Mouse (Mus musculus) intestine, postnatal 0 days (tissue): Measurements from ENCODE around the gene Tjp2. TPM values are rescaled to one million over a fixed set of nuclear protein-coding genes. Genes with fewer than 3 reads are reported as not detected.

ENCODE experiments used
- ATAC-seq: fragments of 200-750 bp; cut with Nextera tagmentation; 2 replicates; pipeline ENCODE4 v1.8.0; 2017; ENCODE audit warnings: mild to moderate bottlenecking, moderate TSS enrichment, moderate library complexity
- H3K27ac ChIP-seq: fragments of 300-500 bp; sonication (generic); 2 replicates; pipeline ENCODE4 v1.5.1; 2014; ENCODE audit warnings: mild to moderate bottlenecking, low read depth, low read length, moderate library complexity
- H3K27me3 ChIP-seq: fragments of 300-500 bp; sonication (generic); replicated peaks from 2 replicates; pipeline ENCODE4 v1.6.1; 2014; ENCODE audit warnings: low read length, mixed read lengths; ENCODE audit not compliant: control insufficient read depth, insufficient read depth
- H3K36me3 ChIP-seq: fragments of 300-500 bp; sonication (generic); 2 replicates; pipeline ENCODE4 v1.6.1; 2014; ENCODE audit warnings: mild to moderate bottlenecking, moderate library complexity; ENCODE audit not compliant: control insufficient read depth, insufficient read depth
- H3K4me1 ChIP-seq: fragments of 300-500 bp; sonication (generic); replicated peaks from 2 replicates; pipeline ENCODE4 v1.6.1; 2014; ENCODE audit warnings: antibody characterized with exemption, low read length, mixed read lengths; ENCODE audit not compliant: control insufficient read depth, insufficient read depth
- H3K4me2 ChIP-seq: fragments of 300-500 bp; sonication (generic); replicated peaks from 2 replicates; pipeline ENCODE4 v1.6.1; 2014; ENCODE audit warnings: low read depth, mild to moderate bottlenecking, moderate library complexity
- H3K4me3 ChIP-seq: fragments of 300-500 bp; sonication (generic); 2 replicates; pipeline ENCODE4 v1.5.1; 2014; ENCODE audit warnings: low read depth, low read length
- H3K9ac ChIP-seq: fragments of 300-500 bp; sonication (generic); 2 replicates; pipeline ENCODE4 v1.6.1; 2014; ENCODE audit warnings: mild to moderate bottlenecking, low read depth, low read length
- H3K9me3 ChIP-seq: fragments of 300-500 bp; sonication (generic); 2 replicates; pipeline ENCODE4 v1.6.1; 2016; ENCODE audit warnings: mixed run types; ENCODE audit not compliant: control insufficient read depth
- CTCF ChIP-seq: sonication (generic); IDR thresholded peaks from 2 replicates; pipeline ENCODE4 v1.5.1; 2016; ENCODE audit warnings: low read depth, mild to moderate bottlenecking, control low read depth, antibody characterized with exemption, moderate library complexity
- WGBS: fragments of 180-500 bp; shearing (Covaris S2); extraction: QIAGEN DNeasy Blood & Tissue Kit; methylation state at CpG from one replicate; pipeline ENCODE4 v1.1.7; 2014; 5-methylcytosine and 5-hydroxymethylcytosine counted together
- polyA plus RNA-seq: library from polyadenylated mRNA; unstranded; fragments of >200 nt; fragmentation: Nextera tagmentation; extraction: Ambion mirVana; gene quantifications from 2 replicates; pipeline ENCODE4 v1.2.1, GENCODE M21; 2015

Tjp2 gene
- polyA plus RNA-seq, 1 experiment from 2014 or later: 26.2 TPM

- Histone ChIP-seq H3K9me3 (no peaks in the 10 kb centered on the region), H3K27me3 (no peaks in the 10 kb centered on the region), H3K9ac (no peak overlapping the region), H3K27ac (no peak overlapping the region), H3K4me1 (no peaks in the 10 kb centered on the region), H3K4me3 (no peak overlapping the region), H3K36me3 (peaks cover 5% of the 10 kb centered on the region), H3K4me2 (no peak overlapping the region)
- WGBS: 44% methylated on average over 8 of the region's 8 CpGs
- no peak for TF ChIP-seq CTCF
- no peak for ATAC-seq
Observed at GRCm38 (mm10) chr19:24180415-24180814, 44.4 kb downstream of the Tjp2 start.

DNA sequence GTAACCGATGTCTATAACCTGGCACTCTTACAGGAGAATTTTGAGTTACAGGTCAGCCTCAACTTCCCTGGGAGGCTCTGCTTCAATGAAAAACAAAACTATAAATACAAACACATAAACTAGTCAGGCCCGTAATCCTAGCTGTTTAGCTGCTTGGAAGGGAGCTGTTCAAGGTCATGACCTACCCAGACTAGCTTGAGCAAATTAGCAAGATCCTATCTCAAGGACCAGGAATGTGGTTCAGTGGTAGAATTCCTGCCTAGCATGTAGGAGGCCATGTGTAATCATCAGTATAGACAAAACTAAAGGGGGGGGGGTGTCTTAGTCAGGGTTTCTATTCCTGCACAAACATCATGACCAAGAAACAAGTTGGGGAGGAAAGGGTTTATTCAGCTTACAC, 46.7 kb downstream of the Tjp2 start:
- no peaks in the 10 kb centered on the region for H3K36me3 ChIP-seq
- H3K4me2 ChIP-seq: no peak overlapping the region
- H3K27me3 ChIP-seq: no peaks in the 10 kb centered on the region
- no peak overlapping the region for H3K27ac ChIP-seq
- H3K9me3 ChIP-seq: no peaks in the 10 kb centered on the region
- no peak for TF ChIP-seq CTCF
- no peaks in the 10 kb centered on the region for H3K4me1 ChIP-seq
- WGBS: 72% methylated on average over 2 of the region's 2 CpGs
- H3K9ac ChIP-seq: no peak overlapping the region
- no peak for ATAC-seq
- no peak overlapping the region for H3K4me3 ChIP-seq

DNA sequence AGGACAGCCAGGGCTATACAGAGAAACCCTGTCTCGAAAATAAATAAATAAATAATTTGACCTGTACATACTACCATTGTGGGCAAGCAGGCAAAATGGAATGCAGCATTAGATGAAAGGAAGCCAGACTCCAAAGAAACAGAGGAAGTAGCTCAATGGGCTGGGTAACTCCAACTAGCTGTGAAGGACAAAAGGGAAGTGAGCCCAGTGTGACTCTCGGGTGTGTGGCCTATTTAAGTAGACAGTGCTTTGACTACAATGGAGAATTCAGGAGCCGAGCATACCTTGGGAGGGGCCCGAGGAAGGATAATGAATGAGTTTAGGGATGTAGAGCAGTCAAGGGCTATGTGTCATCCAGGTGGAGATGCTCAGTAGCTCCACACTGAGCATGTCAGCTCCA, 48.1 kb downstream of the Tjp2 start:
- ATAC-seq: no peak
- 83% methylated on average over 4 of the region's 4 CpGs for WGBS
- H3K36me3 ChIP-seq: no peaks in the 10 kb centered on the region
- no peak overlapping the region for H3K9ac ChIP-seq
- no peak overlapping the region for H3K27ac ChIP-seq
- no peaks in the 10 kb centered on the region for H3K27me3 ChIP-seq
- no peak overlapping the region for H3K4me2 ChIP-seq
- no peaks in the 10 kb centered on the region for H3K4me1 ChIP-seq
- H3K9me3 ChIP-seq: no peaks in the 10 kb centered on the region
- no peak overlapping the region for H3K4me3 ChIP-seq
- TF ChIP-seq CTCF: no peak

- H3K4me1 ChIP-seq: no peaks in the 10 kb centered on the region
- WGBS: 2% methylated on average over 13 of the region's 13 CpGs
- no peak overlapping the region for H3K9ac ChIP-seq
- peak overlapping the region; percentile 94 for H3K4me2 ChIP-seq
- ATAC-seq: peak; percentile 17; the same call in 1 of the 2 replicates
- H3K4me3 ChIP-seq: peak overlapping the region; percentile 65
- no peaks in the 10 kb centered on the region for H3K36me3 ChIP-seq
- TF ChIP-seq CTCF: no peak
- H3K27me3 ChIP-seq: no peaks in the 10 kb centered on the region
- no peaks in the 10 kb centered on the region for H3K9me3 ChIP-seq
- H3K27ac ChIP-seq: no peak overlapping the region
Observed at GRCm38 (mm10) chr19:24174896-24175295, 49.9 kb downstream of the Tjp2 start.

- peak overlapping the region; percentile 64 for H3K27ac ChIP-seq
- WGBS: under 1% methylated on average over 99 of the region's 103 CpGs
- peak overlapping the region; percentile 60 for H3K9ac ChIP-seq
- H3K4me2 ChIP-seq: peak overlapping the region; percentile 94
- ATAC-seq: peak; percentile 92
- TF ChIP-seq CTCF: peak; percentile 54
- no peaks in the 10 kb centered on the region for H3K4me1 ChIP-seq
- no peaks in the 10 kb centered on the region for H3K9me3 ChIP-seq
- no peaks in the 10 kb centered on the region for H3K27me3 ChIP-seq
- no peaks in the 10 kb centered on the region for H3K36me3 ChIP-seq
- peak overlapping the region; percentile 65 for H3K4me3 ChIP-seq
Observed at GRCm38 (mm10) chr19:24173608-24174523, 51.0 kb downstream of the Tjp2 start.

DNA sequence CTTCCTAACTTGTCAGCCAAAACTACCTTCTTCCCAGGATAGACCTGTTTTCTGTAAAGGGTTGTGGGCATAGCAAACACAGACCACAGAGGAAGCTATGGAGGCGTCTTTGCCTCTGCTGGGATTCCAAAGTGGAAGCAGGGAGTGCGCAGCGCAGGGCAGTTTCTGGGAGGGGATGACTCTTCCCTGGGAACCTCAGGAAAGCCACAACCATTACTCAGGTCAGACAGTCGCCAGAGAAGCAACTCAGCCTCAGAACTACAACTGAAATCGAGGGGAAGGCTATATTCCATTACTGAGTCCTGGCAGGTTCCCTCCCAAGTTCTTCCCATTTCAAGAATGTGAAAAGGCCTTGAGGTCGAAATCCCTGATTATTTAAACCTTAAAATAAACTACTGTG, 51.8 kb downstream of the Tjp2 start:
- no peak for ATAC-seq
- Histone ChIP-seq H3K36me3 (no peaks in the 10 kb centered on the region), H3K27me3 (no peaks in the 10 kb centered on the region), H3K4me2 (peak overlapping the region; percentile 94; the same call in 1 of the 2 replicates), H3K9me3 (no peaks in the 10 kb centered on the region), H3K4me3 (peak overlapping the region; percentile 65), H3K4me1 (0 out of 2 replicates have a peak, but pooled peaks cover 1% of the 10 kb centered on the region), H3K27ac (no peak overlapping the region), H3K9ac (no peak overlapping the region)
- TF ChIP-seq CTCF: no peak
- WGBS: 60% methylated on average over 6 of the region's 6 CpGs
